Mouse (Mus musculus) lung, embryonic 14.5 days (tissue): ENCODE results near the gene Dock1. TPM values are rescaled to one million over a fixed set of nuclear protein-coding genes. Genes with fewer than 3 reads are reported as not detected.

ENCODE experiments used
- ATAC-seq: fragments of 200-750 bp; cut with Nextera tagmentation; 2 replicates; pipeline ENCODE4 v1.8.0; 2017; ENCODE audit warnings: mild to moderate bottlenecking, moderate TSS enrichment, moderate library complexity; ENCODE audit not compliant: insufficient read depth
- DNase-seq: peaks from one replicate; pipeline ENCODE4 v3.0.0-alpha.2; 2015
- H3K27ac ChIP-seq: fragments of 300-500 bp; sonication (generic); 2 replicates; pipeline ENCODE4 v1.5.1; 2014; ENCODE audit warnings: low read depth, mild to moderate bottlenecking, moderate library complexity
- H3K27me3 ChIP-seq: fragments of 300-500 bp; sonication (generic); 2 replicates; pipeline ENCODE4 v1.6.1; 2014; ENCODE audit warnings: low read length, control low read depth; ENCODE audit not compliant: insufficient read depth
- H3K36me3 ChIP-seq: fragments of 300-500 bp; sonication (generic); 2 replicates; pipeline ENCODE4 v1.6.1; 2014; ENCODE audit warnings: control low read depth; ENCODE audit not compliant: insufficient read depth
- H3K4me1 ChIP-seq: fragments of 300-500 bp; sonication (generic); 2 replicates; pipeline ENCODE4 v1.6.1; 2014; ENCODE audit warnings: antibody characterized with exemption, control low read depth; ENCODE audit not compliant: insufficient read depth
- H3K4me2 ChIP-seq: fragments of 300-500 bp; sonication (generic); 2 replicates; pipeline ENCODE4 v1.6.1; 2014; ENCODE audit warnings: mild to moderate bottlenecking
- H3K4me3 ChIP-seq: fragments of 300-500 bp; sonication (generic); 2 replicates; pipeline ENCODE4 v1.5.1; 2014; ENCODE audit warnings: low read depth, low read length
- H3K9ac ChIP-seq: fragments of 300-500 bp; sonication (generic); 2 replicates; pipeline ENCODE4 v1.6.1; 2014
- H3K9me3 ChIP-seq: fragments of 300-500 bp; sonication (generic); 2 replicates; pipeline ENCODE4 v1.6.1; 2016; ENCODE audit warnings: low read depth, low read length, control low read depth
- CTCF ChIP-seq: IDR thresholded peaks from 2 replicates; pipeline ENCODE4 v1.5.1; 2016; ENCODE audit warnings: antibody characterized with exemption, low read depth
- WGBS: fragments of 180-500 bp; shearing (Covaris S2); extraction: QIAGEN DNeasy Blood & Tissue Kit; methylation state at CpG from one replicate; pipeline ENCODE4 v1.1.7; 2014; 5-methylcytosine and 5-hydroxymethylcytosine counted together
- polyA plus RNA-seq: library from polyadenylated mRNA; unstranded; fragments of >200 nt; fragmentation: Nextera tagmentation; extraction: Ambion mirVana; gene quantifications from 2 replicates; pipeline ENCODE4 v1.2.1, GENCODE M21; 2014

The Dock1 gene
- polyA plus RNA-seq, 1 experiment from 2014 or later: 57.3 TPM

GRCm38 (mm10) chr7:134679314-134680158 lies 9.1 kb downstream of the Dock1 start:
- DNase-seq: peak; percentile 43
- Histone ChIP-seq H3K9me3 (no peaks in the 10 kb centered on the region), H3K4me3 (no peak overlapping the region), H3K27ac (peak overlapping the region; percentile 61), H3K27me3 (no peaks in the 10 kb centered on the region), H3K9ac (no peak overlapping the region), H3K36me3 (peaks cover 5% of the 10 kb centered on the region; the same call in 1 of the 2 replicates), H3K4me1 (no peaks in the 10 kb centered on the region), H3K4me2 (no peak overlapping the region)
- no peak for ATAC-seq
- WGBS: 55% methylated on average over 13 of the region's 13 CpGs
- TF ChIP-seq CTCF: no peak

- DNase-seq (no peak), ATAC-seq (no peak)
- Histone ChIP-seq H3K36me3 (peaks cover 5% of the 10 kb centered on the region; the same call in 1 of the 2 replicates), H3K27me3 (no peaks in the 10 kb centered on the region), H3K4me2 (no peak overlapping the region), H3K4me1 (no peaks in the 10 kb centered on the region), H3K4me3 (no peak overlapping the region), H3K9me3 (no peaks in the 10 kb centered on the region), H3K9ac (no peak overlapping the region), H3K27ac (peak overlapping the region; percentile 61; the same call in 1 of the 2 replicates)
- 62% methylated on average over 2 of the region's 2 CpGs for WGBS
- no peak for TF ChIP-seq CTCF
Observed at GRCm38 (mm10) chr7:134680161-134680560, 9.7 kb downstream of the Dock1 start.

- Histone ChIP-seq H3K4me1 (no peaks in the 10 kb centered on the region), H3K9me3 (no peaks in the 10 kb centered on the region), H3K36me3 (peaks cover 5% of the 10 kb centered on the region; the same call in 1 of the 2 replicates), H3K27ac (no peak overlapping the region), H3K4me2 (no peak overlapping the region), H3K4me3 (no peak overlapping the region), H3K27me3 (no peaks in the 10 kb centered on the region), H3K9ac (no peak overlapping the region)
- DNase-seq (no peak), ATAC-seq (no peak)
- 78% methylated on average over 12 of the region's 12 CpGs for WGBS
- no peak for TF ChIP-seq CTCF
Observed at GRCm38 (mm10) chr7:134681729-134682527, 11.5 kb downstream of the Dock1 start.

- H3K4me2 ChIP-seq: no peak overlapping the region
- no peaks in the 10 kb centered on the region for H3K9me3 ChIP-seq
- H3K4me1 ChIP-seq: no peaks in the 10 kb centered on the region
- H3K27ac ChIP-seq: no peak overlapping the region
- 0 out of 2 replicates have a peak, but pooled peaks cover 4% of the 10 kb centered on the region for H3K36me3 ChIP-seq
- no peak overlapping the region for H3K4me3 ChIP-seq
- no peak for ATAC-seq
- no peak overlapping the region for H3K9ac ChIP-seq
- H3K27me3 ChIP-seq: no peaks in the 10 kb centered on the region
- TF ChIP-seq CTCF: no peak
- no peak for DNase-seq
- WGBS: 81% methylated on average over 6 of the region's 6 CpGs
Observed at GRCm38 (mm10) chr7:134688332-134688731, 17.9 kb downstream of the Dock1 start.

GRCm38 (mm10) chr7:134690118-134690517 lies 19.7 kb downstream of the Dock1 start:
- ATAC-seq (no peak), DNase-seq (no peak)
- Histone ChIP-seq H3K36me3 (0 out of 2 replicates have a peak, but pooled peaks cover 4% of the 10 kb centered on the region), H3K27ac (no peak overlapping the region), H3K9ac (no peak overlapping the region), H3K27me3 (no peaks in the 10 kb centered on the region), H3K4me1 (no peaks in the 10 kb centered on the region), H3K4me3 (no peak overlapping the region), H3K9me3 (no peaks in the 10 kb centered on the region), H3K4me2 (no peak overlapping the region)
- no peak for TF ChIP-seq CTCF
- WGBS: 74% methylated on average over 5 of the region's 5 CpGs

GRCm38 (mm10) chr7:134690806-134691205 lies 20.4 kb downstream of the Dock1 start:
- H3K27ac ChIP-seq: no peak overlapping the region
- WGBS: 88% methylated on average over 3 of the region's 3 CpGs
- ATAC-seq (no peak), DNase-seq (no peak)
- H3K9ac ChIP-seq: no peak overlapping the region
- no peak for TF ChIP-seq CTCF
- H3K4me3 ChIP-seq: no peak overlapping the region
- no peaks in the 10 kb centered on the region for H3K4me1 ChIP-seq
- no peaks in the 10 kb centered on the region for H3K27me3 ChIP-seq
- H3K4me2 ChIP-seq: no peak overlapping the region
- no peaks in the 10 kb centered on the region for H3K9me3 ChIP-seq
- 0 out of 2 replicates have a peak, but pooled peaks cover 4% of the 10 kb centered on the region for H3K36me3 ChIP-seq

GRCm38 (mm10) chr7:134693325-134693724 lies 22.9 kb downstream of the Dock1 start:
- no peak overlapping the region for H3K27ac ChIP-seq
- WGBS: 94% methylated on average over 1 of the region's 1 CpGs
- H3K9ac ChIP-seq: no peak overlapping the region
- H3K4me2 ChIP-seq: no peak overlapping the region
- H3K27me3 ChIP-seq: no peaks in the 10 kb centered on the region
- H3K4me1 ChIP-seq: no peaks in the 10 kb centered on the region
- no peak overlapping the region for H3K4me3 ChIP-seq
- DNase-seq: no peak
- ATAC-seq: no peak
- H3K9me3 ChIP-seq: no peaks in the 10 kb centered on the region
- H3K36me3 ChIP-seq: no peaks in the 10 kb centered on the region
- no peak for TF ChIP-seq CTCF
